Mouse (Mus musculus) kidney, embryonic 15.5 days (tissue): Measurements from ENCODE around the gene Rgmb. TPM values are rescaled to one million over a fixed set of nuclear protein-coding genes. Genes with fewer than 3 reads are reported as not detected.

Source experiments
- ATAC-seq: fragments of 200-750 bp; cut with Nextera tagmentation; replicated peaks from 2 replicates; pipeline ENCODE4 v1.8.0; 2017; ENCODE audit warnings: moderate TSS enrichment; ENCODE audit not compliant: low FRiP score
- H3K27ac ChIP-seq: fragments of 300-500 bp; sonication (generic); 2 replicates; pipeline ENCODE4 v1.5.1; 2015; ENCODE audit warnings: mild to moderate bottlenecking, inconsistent platforms
- H3K27me3 ChIP-seq: fragments of 300-500 bp; sonication (generic); 2 replicates; pipeline ENCODE4 v1.6.1; 2015; ENCODE audit warnings: inconsistent platforms
- H3K36me3 ChIP-seq: fragments of 300-500 bp; sonication (generic); 2 replicates; pipeline ENCODE4 v1.6.1; 2015; ENCODE audit warnings: inconsistent platforms
- H3K4me1 ChIP-seq: fragments of 300-500 bp; sonication (generic); 2 replicates; pipeline ENCODE4 v1.6.1; 2015; ENCODE audit warnings: inconsistent platforms
- H3K4me2 ChIP-seq: fragments of 300-500 bp; sonication (generic); 2 replicates; pipeline ENCODE4 v1.6.1; 2015; ENCODE audit warnings: moderate library complexity, mild to moderate bottlenecking, inconsistent platforms
- H3K4me3 ChIP-seq: fragments of 300-500 bp; sonication (generic); replicated peaks from 2 replicates; pipeline ENCODE4 v1.5.1; 2015; ENCODE audit warnings: mild to moderate bottlenecking, inconsistent platforms
- H3K9ac ChIP-seq: fragments of 300-500 bp; sonication (generic); 2 replicates; pipeline ENCODE4 v1.6.1; 2015; ENCODE audit warnings: mild to moderate bottlenecking, inconsistent platforms
- H3K9me3 ChIP-seq: fragments of 300-500 bp; sonication (generic); replicated peaks from 2 replicates; pipeline ENCODE4 v1.6.1; 2016; ENCODE audit warnings: inconsistent platforms
- WGBS: fragments of 180-500 bp; shearing (Covaris S2); methylation state at CpG from one replicate; pipeline ENCODE4 v1.1.7; 2015; ENCODE audit warnings: mixed read lengths; 5-methylcytosine and 5-hydroxymethylcytosine counted together
- polyA plus RNA-seq: library from polyadenylated mRNA; unstranded; fragments of >200 nt; fragmentation: Nextera tagmentation; extraction: Ambion mirVana; gene quantifications from 2 replicates; pipeline ENCODE4 v1.2.1, GENCODE M21; 2015

Rgmb gene
- polyA plus RNA-seq, 1 experiment from 2014 or later = 13.3 TPM

GRCm38 (mm10) chr17:15761191-15761590 is 69.6 kb downstream of the Rgmb start:
- H3K4me3 ChIP-seq = no peak overlapping the region

More at GRCm38 (mm10) chr17:15761191-15761590, 69.6 kb downstream of the Rgmb start:
- no peaks in the 10 kb centered on the region for H3K9me3 ChIP-seq
- H3K27ac ChIP-seq = no peak overlapping the region
- no peaks in the 10 kb centered on the region for H3K27me3 ChIP-seq
- no peak for ATAC-seq
- no peak overlapping the region for H3K9ac ChIP-seq
- 89% methylated on average over 8 of the region's 8 CpGs for WGBS
- peaks cover 81% of the 10 kb centered on the region for H3K36me3 ChIP-seq
- H3K4me2 ChIP-seq = no peak overlapping the region
- no peaks in the 10 kb centered on the region for H3K4me1 ChIP-seq

Other genes with a start within 250 kb of the Rgmb start
- gene Chd1, start 126.1 kb downstream of the Rgmb start, polyA plus RNA-seq = 29.5 and 30.9 TPM in 2 replicates